Mouse (Mus musculus): ENCODE data around the gene Mrps26.
"Not testable (repeated sequence)": the region's sequence is repeated elsewhere in the genome, so short reads cannot be mapped to it uniquely, and the experiment has no call there.

Gene Mrps26

GRCm38 (mm10) chr2:130563212-130564055, at the start of gene Mrps26:
Gene Mrps26, plus strand, starts transcription at chr2:130563742.
- peak; percentile 94 to 96 for DNase-seq

- DNase-seq, result no peak
Measured at GRCm38 (mm10) chr2:130513907-130514306, 49.6 kb upstream of the Mrps26 start.

GRCm38 (mm10) chr2:130515791-130516190, 47.8 kb upstream of the Mrps26 start:
- no peak for DNase-seq

GRCm38 (mm10) chr2:130521927-130522326, 41.6 kb upstream of the Mrps26 start:
- DNase-seq, result no peak

- DNase-seq, result not testable (repeated sequence)
Measured at GRCm38 (mm10) chr2:130525480-130525879, 38.1 kb upstream of the Mrps26 start.

GRCm38 (mm10) chr2:130528457-130528856, 35.1 kb upstream of the Mrps26 start:
- no peak for DNase-seq

- DNase-seq, result no peak
Measured at GRCm38 (mm10) chr2:130529290-130529689, 34.3 kb upstream of the Mrps26 start.

- no peak for DNase-seq
Measured at GRCm38 (mm10) chr2:130529925-130530324, 33.6 kb upstream of the Mrps26 start.

- no peak for DNase-seq
Measured at GRCm38 (mm10) chr2:130532201-130532600, 31.3 kb upstream of the Mrps26 start.

GRCm38 (mm10) chr2:130535017-130535416, 28.5 kb upstream of the Mrps26 start:
- DNase-seq, result no peak

- no peak for DNase-seq
Measured at GRCm38 (mm10) chr2:130536890-130537289, 26.7 kb upstream of the Mrps26 start.

GRCm38 (mm10) chr2:130538876-130539546, 24.5 kb upstream of the Mrps26 start:
- DNase-seq, result no peak

- no peak for DNase-seq
Measured at GRCm38 (mm10) chr2:130540266-130540665, 23.3 kb upstream of the Mrps26 start.

- DNase-seq, result no peak
Measured at GRCm38 (mm10) chr2:130546957-130547356, 16.6 kb upstream of the Mrps26 start.

GRCm38 (mm10) chr2:130554841-130555240, 8.7 kb upstream of the Mrps26 start:
- DNase-seq, result no peak

GRCm38 (mm10) chr2:130556292-130556691, 7.2 kb upstream of the Mrps26 start:
- no peak for DNase-seq

- no peak for DNase-seq
Measured at GRCm38 (mm10) chr2:130557462-130557861, 6.1 kb upstream of the Mrps26 start.

- DNase-seq, result no peak
Measured at GRCm38 (mm10) chr2:130558015-130558414, 5.5 kb upstream of the Mrps26 start.

- DNase-seq, result no peak
Measured at GRCm38 (mm10) chr2:130564063-130564462, 521 bp downstream of the Mrps26 start.

- no peak for DNase-seq
Measured at GRCm38 (mm10) chr2:130564983-130565382, 1.4 kb downstream of the Mrps26 start.

- DNase-seq, result no peak
Measured at GRCm38 (mm10) chr2:130568921-130569320, 5.4 kb downstream of the Mrps26 start.

GRCm38 (mm10) chr2:130569926-130570325, 6.4 kb downstream of the Mrps26 start:
- DNase-seq, result no peak

GRCm38 (mm10) chr2:130574960-130575359, 11.4 kb downstream of the Mrps26 start:
- no peak for DNase-seq

- no peak for DNase-seq
Measured at GRCm38 (mm10) chr2:130575873-130576272, 12.3 kb downstream of the Mrps26 start, which contains the start of gene Oxt. Gene Oxt, plus strand, starts transcription at chr2:130576173.

All from lung, adult 18-20 months (tissue).